Mouse (Mus musculus) Patski (cell line): ENCODE data around the gene Ranbp10. TPM values are rescaled to one million over a fixed set of nuclear protein-coding genes. Genes with fewer than 3 reads are reported as not detected.

Experiments
- ATAC-seq: fragments of 100-300 bp; one replicate; pipeline ENCODE4 v1.8.0; 2021
- CTCF ChIA-PET: fragments of 350-600 bp; sonication (Branson Sonifier 250); formaldehyde crosslinking; loops from one replicate; lab custom pipeline; 2022; ENCODE audit warnings: inconsistent platforms; lab: Charles Lee
- POLR2A ChIA-PET: fragments of 350-600 bp; sonication (Branson Sonifier 250); formaldehyde crosslinking; loops from one replicate; lab custom pipeline; 2022; ENCODE audit warnings: antibody characterized with exemption, inconsistent platforms; lab: Charles Lee
- DNase-seq: peaks from one replicate; pipeline ENCODE4 v3.0.0-alpha.2; 2011; ENCODE audit warnings: low read depth, low spot score
- H3K27me3 ChIP-seq: fragments of 371-371 bp; one replicate; pipeline ENCODE4 v1.5.1; 2021
- CTCF ChIP-seq: fragments of 100-300 bp; IDR thresholded peaks from one replicate; pipeline ENCODE4 v1.5.1; 2021
- in situ Hi-C: fragments of 300-500 bp; cut with MboI; formaldehyde crosslinking; loops from 3 replicates; pipeline ENCODE4 v1.11.1; 2018; ENCODE audit warnings: low pct_unique_long_range_greater_than_20kb, mixed read lengths
- polyA plus RNA-seq: library from polyadenylated mRNA; unstranded; gene quantifications from one replicate; pipeline ENCODE4 v1.2.3, GENCODE M21; 2021

The Ranbp10 gene
- polyA plus RNA-seq, 1 experiment from 2014 or later: 25.3 TPM

DNA sequence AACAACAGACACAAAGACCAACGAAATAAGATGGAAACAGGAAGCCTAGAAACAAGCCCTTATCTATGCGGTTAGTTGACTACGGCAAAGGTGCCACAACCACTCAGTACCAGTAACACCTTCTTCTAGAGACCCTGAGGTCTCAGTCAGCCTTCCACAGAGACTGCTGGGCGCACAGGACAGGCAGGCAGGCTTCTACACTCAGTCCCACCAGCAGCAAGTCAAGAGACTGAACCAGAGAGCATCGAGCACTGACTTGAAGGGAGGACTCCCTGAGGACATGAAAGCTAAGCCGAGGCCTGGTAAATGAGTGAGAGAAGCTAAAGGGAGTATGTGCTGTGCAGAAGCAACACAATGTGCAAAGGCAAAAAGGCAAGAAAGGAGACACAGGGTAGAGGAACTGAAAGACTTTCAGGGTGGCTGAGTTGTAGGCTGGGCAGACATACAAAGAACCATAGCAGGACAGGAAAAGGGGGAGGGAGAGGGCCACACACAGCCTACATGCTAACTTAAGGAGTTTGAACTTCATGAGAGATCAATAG lies 16.8 kb downstream of the Ranbp10 start:
- TF ChIP-seq CTCF: no peak
- ChIA-PET POLR2A (interaction anchor here (0.5 kb wide), 1 partner anchor 22 kb away, joined by 3 read pairs; no protein-coding TSS in a partner anchor), CTCF (interaction anchor here (0.6 kb wide), 1 partner anchor 186 kb away, joined by 4 read pairs; no protein-coding TSS in a partner anchor)
- DNase-seq: no peak
- no peaks in the 10 kb centered on the region for H3K27me3 ChIP-seq
- no peak for ATAC-seq
- in situ Hi-C loops: no loop called here

DNA sequence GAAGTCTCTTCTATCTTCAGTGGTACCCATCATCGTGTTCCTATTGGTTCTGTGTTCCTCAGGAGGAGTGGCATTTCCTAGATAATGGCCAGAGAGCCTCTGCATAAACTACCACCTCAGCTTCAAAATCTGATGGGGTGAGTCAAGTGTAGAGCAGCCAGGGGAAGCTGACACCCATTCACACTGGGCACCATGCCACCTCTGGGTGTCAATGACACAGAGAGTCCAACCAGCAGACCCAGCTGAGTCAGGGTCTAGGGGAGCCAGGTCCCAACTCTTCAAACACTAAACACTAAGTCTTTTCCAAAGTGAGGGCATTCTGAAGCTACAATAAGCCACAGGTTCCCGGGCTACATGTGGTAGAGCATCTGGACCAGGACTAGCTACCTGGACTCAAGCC lies 18.7 kb downstream of the Ranbp10 start:
- ATAC-seq (no peak), DNase-seq (no peak)
- in situ Hi-C loops: no loop called here
- ChIA-PET CTCF (interaction anchor here (1.1 to 1.4 kb wide), 3 partner anchors 10 to 95 kb away, joined by 3 to 5 read pairs (median 5); no protein-coding TSS in a partner anchor), POLR2A (interaction anchor here (0.8 to 1.1 kb wide), 3 partner anchors 11 to 20 kb away, joined by 3 to 4 read pairs (median 3); no protein-coding TSS in a partner anchor)
- no peak for TF ChIP-seq CTCF
- no peaks in the 10 kb centered on the region for H3K27me3 ChIP-seq

DNA sequence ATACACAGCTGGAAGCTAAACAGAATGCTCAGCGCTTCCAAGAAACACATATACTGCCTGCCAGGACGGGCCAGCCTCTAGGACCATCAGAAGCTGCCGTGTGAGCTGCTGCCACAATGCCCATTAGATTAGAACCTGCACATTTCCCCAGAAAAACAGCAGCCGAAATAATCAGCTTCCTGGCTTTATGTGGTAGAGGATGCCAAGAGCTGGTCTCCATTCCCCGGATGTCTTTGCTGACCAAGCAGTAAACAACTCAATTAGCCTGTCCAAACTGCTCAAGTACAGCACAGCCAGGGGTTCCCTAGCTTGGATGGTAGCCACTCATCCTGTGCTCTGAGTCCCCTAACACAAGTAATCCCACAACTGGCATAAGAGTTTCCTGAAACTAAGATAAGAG lies 19.4 kb downstream of the Ranbp10 start:
- no peak for TF ChIP-seq CTCF
- H3K27me3 ChIP-seq: no peaks in the 10 kb centered on the region
- ATAC-seq: no peak
- DNase-seq: no peak
- POLR2A ChIA-PET: interaction anchor here (0.7 to 1.1 kb wide), 4 partner anchors 11 to 19 kb away, joined by 3 to 4 read pairs (median 3); no protein-coding TSS in a partner anchor
- in situ Hi-C loops: no loop called here
- CTCF ChIA-PET: interaction anchor here (0.8 to 1.4 kb wide), 5 partner anchors 9 to 94 kb away, joined by 3 to 5 read pairs (median 4); no protein-coding TSS in a partner anchor

- ChIA-PET CTCF (interaction anchor here (1.0 kb wide), 1 partner anchor 15 kb away, joined by 3 read pairs; no protein-coding TSS in a partner anchor), POLR2A (no interaction called here)
- H3K27me3 ChIP-seq: no peaks in the 10 kb centered on the region
- in situ Hi-C loops: no loop called here
- no peak for TF ChIP-seq CTCF
- ATAC-seq: no peak
- DNase-seq: no peak
Observed at GRCm38 (mm10) chr8:105805964-105806363, 21.2 kb downstream of the Ranbp10 start.

GRCm38 (mm10) chr8:105805346-105805745 lies 21.8 kb downstream of the Ranbp10 start:
- H3K27me3 ChIP-seq: no peaks in the 10 kb centered on the region
- ATAC-seq: no peak
- DNase-seq: no peak
- in situ Hi-C loops: no loop called here
- POLR2A ChIA-PET: no interaction called here
- CTCF ChIA-PET: interaction anchor here (0.7 kb wide), 1 partner anchor 74 kb away, joined by 3 read pairs; no protein-coding TSS in a partner anchor
- TF ChIP-seq CTCF: no peak

DNA sequence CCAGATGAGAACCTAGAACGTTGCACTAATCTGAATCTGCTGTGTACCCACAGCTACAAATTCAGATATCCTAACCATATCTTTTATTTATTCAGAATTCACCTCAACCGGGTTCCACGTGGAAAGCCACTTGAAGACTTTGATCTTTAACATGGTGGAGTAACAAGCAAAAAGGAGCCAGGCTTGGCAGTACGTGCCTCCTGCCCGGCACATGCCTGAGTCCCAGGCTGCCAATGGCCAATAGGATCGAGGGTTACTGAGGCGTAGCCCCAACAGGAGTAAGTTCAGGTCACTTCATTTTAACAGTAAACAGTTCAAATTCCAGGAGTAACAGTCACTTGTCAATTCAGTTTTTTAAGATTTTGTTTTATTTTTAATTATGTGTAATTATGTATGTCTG lies 22.4 kb downstream of the Ranbp10 start:
- in situ Hi-C loops: no loop called here
- ATAC-seq (no peak), DNase-seq (no peak)
- no peak for TF ChIP-seq CTCF
- no peaks in the 10 kb centered on the region for H3K27me3 ChIP-seq
- POLR2A ChIA-PET: no interaction called here
- CTCF ChIA-PET: interaction anchor here (1.4 kb wide), 1 partner anchor 14 kb away, joined by 5 read pairs; no protein-coding TSS in a partner anchor

- in situ Hi-C loops: no loop called here
- DNase-seq (no peak), ATAC-seq (no peak)
- ChIA-PET CTCF (interaction anchor here (1.7 to 1.9 kb wide), 2 partner anchors 13 kb away, joined by 4 to 5 read pairs; no protein-coding TSS in a partner anchor), POLR2A (no interaction called here)
- TF ChIP-seq CTCF: no peak
- no peaks in the 10 kb centered on the region for H3K27me3 ChIP-seq
Observed at GRCm38 (mm10) chr8:105801153-105801904, 25.8 kb downstream of the Ranbp10 start.

- DNase-seq: no peak
- POLR2A ChIA-PET: no interaction called here
- H3K27me3 ChIP-seq: no peaks in the 10 kb centered on the region
- in situ Hi-C loops: no loop called here
- CTCF ChIA-PET: interaction anchor here (1.3 to 1.9 kb wide), 3 partner anchors 9 to 11 kb away, joined by 5 to 9 read pairs (median 5); no protein-coding TSS in a partner anchor
- ATAC-seq: no peak
- TF ChIP-seq CTCF: no peak
Observed at GRCm38 (mm10) chr8:105799091-105799812, 27.9 kb downstream of the Ranbp10 start.

DNA sequence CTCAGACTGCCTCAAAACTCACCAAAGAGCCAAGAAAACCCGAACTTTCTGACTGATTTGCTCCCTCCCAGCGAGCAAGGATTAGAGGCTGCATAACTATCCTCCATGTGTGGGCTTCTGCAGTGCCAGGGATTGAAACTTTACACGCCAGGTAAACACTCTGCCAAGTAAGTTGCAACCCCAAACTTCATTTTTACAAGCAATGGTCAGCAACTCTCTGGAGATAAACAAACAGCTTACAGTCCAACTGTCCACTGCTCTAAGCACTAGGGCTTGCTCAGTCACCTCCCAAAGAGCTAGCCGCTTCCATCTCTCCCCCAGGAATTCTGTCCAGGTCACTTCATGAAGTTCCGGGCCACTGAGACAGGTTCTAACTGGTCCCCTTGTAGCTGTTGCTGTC lies 28.7 kb downstream of the Ranbp10 start:
- no peak for ATAC-seq
- TF ChIP-seq CTCF: no peak
- POLR2A ChIA-PET: no interaction called here
- H3K27me3 ChIP-seq: no peaks in the 10 kb centered on the region
- in situ Hi-C loops: no loop called here
- CTCF ChIA-PET: interaction anchor here (1.3 to 1.9 kb wide), 2 partner anchors 9 to 10 kb away, joined by 5 to 9 read pairs; no protein-coding TSS in a partner anchor
- no peak for DNase-seq

DNA sequence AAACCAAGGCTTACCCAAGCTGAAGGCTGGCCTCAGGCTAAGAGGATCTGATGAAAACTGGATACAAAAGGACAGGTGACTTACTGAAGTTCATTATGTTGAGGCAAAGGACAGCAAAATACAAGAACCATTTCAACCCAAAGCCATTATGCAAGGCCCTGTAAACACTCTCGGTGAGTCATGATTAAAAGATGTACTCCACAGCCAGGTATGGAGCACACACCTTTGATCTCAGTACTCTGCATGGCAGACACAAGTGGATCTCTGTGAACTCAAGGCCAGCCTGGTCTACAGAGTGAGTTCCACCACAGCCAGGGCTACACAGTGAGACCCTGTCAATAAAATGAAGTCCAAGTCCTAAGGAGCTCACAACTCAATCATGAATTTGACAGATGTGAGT lies 31.4 kb downstream of the Ranbp10 start:
- POLR2A ChIA-PET: no interaction called here
- H3K27me3 ChIP-seq: no peaks in the 10 kb centered on the region
- DNase-seq (no peak), ATAC-seq (no peak)
- in situ Hi-C loops: no loop called here
- CTCF ChIA-PET: no interaction called here
- no peak for TF ChIP-seq CTCF
